Mouse (Mus musculus) CD4-positive, CD25-positive, alpha-beta regulatory T cell, adult 2 months (primary cell): ENCODE measurements around the gene Atxn1.
A peak's percentile ranks its signal among the peaks of the same experiment; 100 is the strongest.

Source experiments
- DNase-seq: peaks from one replicate; pipeline ENCODE4 v3.0.0-alpha.2; 2012; ENCODE audit warnings: low read depth, low spot score

The Atxn1 gene

DNA sequence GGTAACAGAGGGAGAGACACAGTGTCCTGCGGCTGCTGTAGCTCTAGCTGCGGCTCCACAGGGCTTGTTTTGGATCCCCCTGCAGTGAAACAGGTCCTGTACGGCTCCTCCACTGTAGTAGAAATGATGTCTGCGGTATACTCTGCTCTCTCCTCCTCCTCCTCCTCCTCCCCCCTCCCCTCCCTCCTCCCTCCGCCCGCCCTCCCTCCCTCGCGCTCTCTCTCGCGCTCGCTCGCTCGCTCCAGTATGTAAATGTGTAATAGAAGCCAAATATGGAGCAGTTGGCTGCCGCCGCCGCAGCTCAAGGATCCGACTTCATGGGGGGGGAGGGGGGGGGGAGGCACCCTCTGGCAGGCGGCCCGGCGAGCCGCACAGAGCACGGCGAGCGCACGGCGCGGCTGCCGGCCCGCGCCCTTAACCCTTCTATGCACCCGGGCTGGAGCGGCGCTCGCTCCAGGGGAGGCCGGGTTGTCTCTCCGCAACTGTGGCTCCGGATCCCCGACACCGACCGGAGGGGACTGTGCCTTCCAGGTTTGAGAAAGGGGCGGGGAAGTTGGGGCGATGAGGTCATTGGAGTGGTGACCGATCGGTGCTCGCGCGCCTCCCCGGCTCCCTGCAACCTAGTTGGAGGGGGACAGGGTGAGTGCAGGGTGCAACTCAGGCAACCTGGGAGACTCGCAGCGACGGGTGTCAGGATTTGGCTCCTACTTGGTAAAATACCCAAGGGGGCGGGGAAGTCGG, at the start of gene Atxn1:
Gene Atxn1 (minus strand): TSS at position 156 of the 741 bp plus-strand sequence.
- peak; percentile 87 for DNase-seq

DNA sequence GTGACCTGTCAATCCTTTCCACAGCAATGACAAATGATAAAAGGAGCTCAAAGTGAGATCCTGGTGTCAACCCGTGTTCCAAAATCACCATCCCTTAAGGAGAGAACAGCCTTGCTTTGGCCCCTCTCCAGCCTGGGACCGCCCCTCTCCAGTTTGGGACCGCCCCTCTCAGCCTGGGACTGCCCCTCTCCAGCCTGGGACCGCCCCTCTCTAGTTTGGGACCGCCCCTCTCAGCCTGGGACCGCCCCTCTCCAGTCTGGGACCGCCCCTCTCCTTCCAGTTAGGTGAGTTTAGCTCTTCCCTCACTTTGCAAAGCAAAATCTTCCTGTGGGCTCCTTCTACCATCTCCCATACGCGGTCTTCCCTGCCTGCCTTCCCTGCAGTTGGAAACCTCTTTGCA, 46.4 kb upstream of the Atxn1 start:
- no peak for DNase-seq

- no peak for DNase-seq
These were observed 45.3 kb upstream of the Atxn1 start for GRCm38 (mm10) chr13:46010075-46010474.

DNA sequence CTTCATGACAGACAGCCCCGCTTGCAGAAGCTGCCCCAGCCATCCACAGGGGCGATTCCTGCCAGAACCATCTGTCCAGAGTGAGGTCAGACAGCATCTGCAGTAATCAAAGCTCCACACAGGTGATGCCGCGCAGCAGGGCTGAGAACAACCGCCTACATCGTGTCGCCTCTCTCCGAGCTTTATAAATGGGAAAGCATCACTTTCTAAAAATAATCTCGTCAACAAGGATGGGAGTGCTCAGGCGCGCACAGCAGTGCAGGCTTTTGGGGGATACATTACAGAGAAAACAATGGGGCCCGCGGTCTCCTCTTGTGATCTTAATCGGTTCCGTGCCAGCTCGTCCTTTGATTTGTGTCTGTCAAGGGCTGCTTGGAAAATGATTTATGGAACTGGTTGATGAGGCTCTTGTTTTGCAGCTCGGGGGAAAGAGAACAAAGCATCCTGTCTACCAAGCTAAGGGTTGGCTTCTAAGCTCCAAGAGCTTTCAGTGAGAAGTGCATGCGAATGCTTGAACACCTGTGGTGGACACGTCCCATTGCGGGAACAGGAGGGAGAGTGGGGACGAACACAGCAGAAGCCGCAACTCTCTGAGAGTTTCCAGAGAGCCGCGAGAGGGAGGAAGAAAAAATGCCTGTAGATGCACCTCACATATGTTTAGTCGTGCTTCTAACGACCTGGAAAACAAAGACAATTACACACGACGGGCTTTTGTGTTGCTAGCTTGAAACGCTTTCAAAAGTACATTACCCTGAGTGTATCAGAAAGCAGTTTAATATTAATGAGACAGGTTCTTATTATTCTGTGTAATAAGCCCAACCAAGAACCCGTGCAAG, 44.2 kb upstream of the Atxn1 start:
- no peak for DNase-seq

GRCm38 (mm10) chr13:46006211-46007102, 41.6 kb upstream of the Atxn1 start:
- peak; percentile 15 for DNase-seq

DNA sequence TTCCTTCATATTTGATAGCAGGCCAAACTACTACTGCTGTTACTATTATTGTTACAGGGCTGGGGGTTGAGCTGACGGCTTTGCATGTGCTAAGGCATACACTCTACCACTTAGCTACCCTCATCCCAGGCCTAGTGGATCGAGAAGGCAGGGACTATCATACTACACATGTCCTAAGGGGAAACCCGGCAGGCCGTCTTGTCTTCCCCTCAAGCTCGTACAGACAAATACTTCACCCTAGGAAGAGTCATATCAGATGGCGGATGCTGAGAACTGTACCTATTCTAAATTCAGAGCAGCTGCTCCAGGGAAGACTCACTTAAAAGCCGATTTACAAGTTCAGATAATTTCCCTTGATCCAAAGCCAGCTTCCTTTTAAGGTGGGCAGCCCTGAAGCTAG, 40.8 kb upstream of the Atxn1 start:
- no peak for DNase-seq

GRCm38 (mm10) chr13:46001356-46001755, 36.5 kb upstream of the Atxn1 start:
- DNase-seq: no peak

- DNase-seq: no peak
These were observed 28.1 kb upstream of the Atxn1 start for GRCm38 (mm10) chr13:45992953-45993352.

DNA sequence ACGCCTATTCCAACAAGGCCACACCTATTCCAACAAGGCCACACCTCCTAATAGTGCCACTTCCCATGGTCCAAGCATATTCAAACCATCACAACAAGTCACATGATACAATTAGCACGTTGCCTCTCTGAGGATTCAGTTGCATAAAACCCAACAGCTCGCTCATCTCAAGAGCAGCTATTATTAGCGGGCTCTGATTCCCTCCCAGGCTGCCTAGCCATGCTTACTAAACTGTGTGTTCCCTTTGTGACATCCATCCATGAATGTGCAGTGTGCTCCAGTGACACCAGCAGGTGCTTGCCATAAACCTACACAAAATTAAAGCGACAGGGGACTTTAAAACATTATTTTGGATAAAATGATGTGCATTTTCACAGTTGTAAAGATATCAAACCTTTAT, 25.7 kb upstream of the Atxn1 start:
- DNase-seq: no peak

- DNase-seq: no peak
These were observed 14.4 kb upstream of the Atxn1 start for GRCm38 (mm10) chr13:45979246-45979645.

- peak; percentile 73 for DNase-seq
These were observed 12.1 kb upstream of the Atxn1 start for GRCm38 (mm10) chr13:45976894-45977293.

DNA sequence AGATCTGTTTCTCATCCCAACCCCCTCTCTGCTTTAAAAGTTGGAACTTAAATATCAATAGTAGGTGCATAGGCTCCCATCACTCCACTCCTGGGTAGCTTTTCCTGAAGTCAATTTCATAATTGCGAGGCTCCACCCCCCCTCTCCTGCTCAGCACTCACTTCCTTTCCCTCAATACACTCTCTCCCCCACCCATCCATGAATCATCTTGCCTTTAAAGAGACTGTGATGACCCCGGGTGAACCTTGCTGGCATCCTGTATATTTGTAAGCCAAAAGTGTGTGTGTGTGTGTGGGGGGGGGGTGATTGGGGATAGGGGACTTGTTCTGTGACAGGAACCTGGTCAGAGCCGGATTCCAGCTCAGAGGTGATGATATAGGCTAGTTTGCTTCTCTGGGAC, 9.8 kb upstream of the Atxn1 start:
- DNase-seq: no peak

- DNase-seq: no peak
These were observed 9.2 kb upstream of the Atxn1 start for GRCm38 (mm10) chr13:45973972-45974490.

- peak; percentile 37 for DNase-seq
These were observed 6.2 kb upstream of the Atxn1 start for GRCm38 (mm10) chr13:45970920-45971536.

DNA sequence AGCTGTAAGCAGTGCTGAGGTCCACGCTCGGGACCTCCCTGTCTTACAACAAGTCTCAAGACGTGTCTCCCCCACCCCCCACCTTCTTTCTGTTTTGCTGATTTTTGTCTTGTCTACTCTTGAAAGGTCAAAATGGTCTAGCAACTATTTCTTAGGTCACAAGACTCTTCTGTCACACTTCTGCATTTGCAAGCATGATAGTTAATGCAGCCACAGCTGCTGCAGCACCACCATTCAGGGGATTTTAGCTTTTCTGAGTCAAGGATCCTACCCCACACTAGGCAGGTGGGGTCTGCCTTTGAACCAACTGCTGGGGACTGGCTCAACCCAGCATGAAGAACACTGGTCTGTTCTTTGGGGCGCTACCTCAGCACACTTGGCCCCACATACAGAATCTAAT, 3.4 kb upstream of the Atxn1 start:
- DNase-seq: no peak

GRCm38 (mm10) chr13:45967371-45967770, 2.6 kb upstream of the Atxn1 start:
- DNase-seq: peak; percentile 13

GRCm38 (mm10) chr13:45966586-45966985, 1.8 kb upstream of the Atxn1 start:
- DNase-seq: peak; percentile 80

- peak; percentile 51 for DNase-seq
These were observed 1.0 kb upstream of the Atxn1 start for GRCm38 (mm10) chr13:45965594-45966432.

DNA sequence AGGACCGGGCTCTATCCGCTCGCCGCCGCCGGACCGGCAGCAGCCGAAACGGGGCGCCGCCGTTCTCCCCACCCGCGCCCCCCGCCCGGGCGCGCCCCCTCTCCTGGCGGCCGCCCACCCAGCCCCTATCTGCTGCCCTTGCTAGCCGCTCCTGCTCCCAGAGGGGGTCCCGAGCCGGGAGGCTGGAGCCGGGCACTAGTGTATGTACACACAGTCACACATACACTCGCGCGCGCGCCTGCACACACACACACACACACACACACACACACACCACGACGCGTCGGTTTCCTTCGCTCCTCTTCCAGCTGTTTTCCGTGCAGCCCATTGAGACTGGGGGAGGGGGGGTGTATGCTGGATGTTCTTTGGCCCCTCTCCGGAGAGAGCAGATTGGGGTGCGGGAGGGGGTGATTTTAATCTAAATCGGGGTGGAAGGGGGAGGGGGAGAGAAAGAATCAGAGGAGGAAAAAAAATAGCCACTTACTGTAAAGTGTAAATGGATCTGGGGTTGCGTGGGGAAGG, 416 bp downstream of the Atxn1 start:
- DNase-seq: peak; percentile 70
